Mouse (Mus musculus) inflammation-experienced regulatory T-cells, adult 16 weeks (primary cell): Measurements from ENCODE around the gene Yju2. TPM values are rescaled to one million over a fixed set of nuclear protein-coding genes. Genes with fewer than 3 reads are reported as not detected.

ENCODE experiments used
- polyA plus RNA-seq: library from polyadenylated mRNA; unstranded; fragments of 100-300 nt; shearing (Covaris generic); gene quantifications from one replicate; pipeline ENCODE4 v1.2.1, GENCODE M21; 2017

The Yju2 gene
- polyA plus RNA-seq: 38.5 TPM

DNA sequence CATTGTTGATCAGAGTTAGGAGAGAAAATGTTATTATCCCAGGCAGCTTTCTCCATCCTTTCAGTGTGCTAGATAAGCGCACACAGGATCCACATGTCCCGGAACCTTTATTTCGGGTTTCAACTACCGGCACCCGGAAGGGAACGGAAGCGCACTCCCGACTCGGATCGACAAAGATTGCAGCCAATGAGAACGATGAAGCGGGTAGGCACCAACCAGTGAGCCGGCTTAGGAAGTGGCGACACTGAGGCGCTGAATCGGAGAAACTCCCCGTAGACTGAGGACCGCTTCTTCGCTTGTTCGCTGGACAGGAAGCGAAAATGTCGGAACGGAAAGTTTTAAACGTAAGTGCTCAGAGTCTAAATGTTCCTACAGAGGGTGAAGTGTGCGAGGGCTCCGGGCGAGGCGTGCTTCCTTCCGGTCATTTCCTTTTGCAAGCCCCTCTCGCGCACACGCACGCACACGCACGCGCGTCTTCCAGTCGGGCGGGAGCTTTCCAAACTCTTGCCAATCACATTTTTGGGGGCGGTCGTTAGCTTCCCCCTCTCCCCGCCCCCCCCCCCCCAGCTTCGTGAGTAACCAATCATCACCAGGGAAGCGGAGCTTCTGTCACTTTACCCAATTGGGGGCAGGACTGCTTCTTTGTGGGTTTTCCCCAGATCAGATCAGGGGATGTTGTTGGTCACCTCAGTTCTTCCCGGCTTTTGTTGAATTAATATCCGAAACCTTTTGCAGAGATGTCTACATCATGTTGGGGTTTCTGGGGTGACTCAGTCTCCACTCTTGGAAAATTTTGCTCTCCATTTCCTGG, at the start of gene Yju2:
Gene Yju2 (plus strand): TSS at position 182 of the 811 bp plus-strand sequence.

DNA sequence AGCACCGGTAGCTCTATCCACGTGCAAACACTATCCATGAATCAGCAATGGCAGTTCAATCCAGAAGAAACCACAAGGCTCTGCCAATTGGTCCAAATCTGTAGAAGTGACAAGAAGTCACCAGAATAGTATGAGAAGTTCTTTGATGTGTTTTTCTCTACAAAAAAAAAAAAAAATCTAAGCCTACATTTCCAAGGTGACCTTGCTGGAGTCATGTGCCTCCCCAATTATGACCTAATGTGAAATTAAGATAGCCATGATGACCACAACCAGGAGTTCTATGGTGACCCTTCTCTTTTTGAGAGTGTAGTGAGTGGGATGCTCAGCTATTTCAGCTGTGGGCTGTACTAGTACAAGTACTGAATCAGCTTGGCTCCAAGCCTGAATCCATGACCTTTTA, 9.5 kb upstream of the Yju2 start, which contains the start of gene Zfp119b:
Gene Zfp119b (minus strand): TSS at position 101 of the 400 bp plus-strand sequence.

DNA sequence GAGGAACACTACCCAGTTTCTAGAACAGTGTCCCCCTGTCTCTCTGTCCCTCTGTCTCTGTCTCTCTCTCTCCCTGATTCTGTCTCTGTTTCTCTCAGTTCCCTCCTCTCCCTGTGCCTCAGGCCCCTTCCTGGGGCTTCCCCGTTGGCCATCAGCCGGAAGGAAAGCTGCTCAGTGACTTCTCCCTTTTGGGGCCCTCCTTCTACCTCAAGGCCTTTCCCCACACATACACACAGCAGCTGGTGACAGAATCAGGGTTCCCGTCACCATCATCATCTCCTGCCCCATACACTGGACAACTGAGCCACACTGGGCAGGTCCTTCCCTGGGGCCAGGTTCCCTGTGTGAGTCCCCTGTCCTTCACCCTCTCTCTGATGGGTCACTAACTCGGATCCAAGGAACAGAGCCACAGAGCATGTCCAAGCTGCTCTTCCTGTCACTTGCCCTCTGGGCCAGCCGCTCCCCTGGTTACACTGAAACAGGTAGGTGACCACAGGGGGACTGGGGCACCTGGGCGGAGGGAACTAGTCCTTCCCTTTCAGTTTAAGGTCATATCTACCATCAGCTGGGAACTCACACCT, 6.4 kb upstream of the Yju2 start, which contains the start of gene Ebi3:
Gene Ebi3 (plus strand): TSS at position 194 of the 581 bp plus-strand sequence.

DNA sequence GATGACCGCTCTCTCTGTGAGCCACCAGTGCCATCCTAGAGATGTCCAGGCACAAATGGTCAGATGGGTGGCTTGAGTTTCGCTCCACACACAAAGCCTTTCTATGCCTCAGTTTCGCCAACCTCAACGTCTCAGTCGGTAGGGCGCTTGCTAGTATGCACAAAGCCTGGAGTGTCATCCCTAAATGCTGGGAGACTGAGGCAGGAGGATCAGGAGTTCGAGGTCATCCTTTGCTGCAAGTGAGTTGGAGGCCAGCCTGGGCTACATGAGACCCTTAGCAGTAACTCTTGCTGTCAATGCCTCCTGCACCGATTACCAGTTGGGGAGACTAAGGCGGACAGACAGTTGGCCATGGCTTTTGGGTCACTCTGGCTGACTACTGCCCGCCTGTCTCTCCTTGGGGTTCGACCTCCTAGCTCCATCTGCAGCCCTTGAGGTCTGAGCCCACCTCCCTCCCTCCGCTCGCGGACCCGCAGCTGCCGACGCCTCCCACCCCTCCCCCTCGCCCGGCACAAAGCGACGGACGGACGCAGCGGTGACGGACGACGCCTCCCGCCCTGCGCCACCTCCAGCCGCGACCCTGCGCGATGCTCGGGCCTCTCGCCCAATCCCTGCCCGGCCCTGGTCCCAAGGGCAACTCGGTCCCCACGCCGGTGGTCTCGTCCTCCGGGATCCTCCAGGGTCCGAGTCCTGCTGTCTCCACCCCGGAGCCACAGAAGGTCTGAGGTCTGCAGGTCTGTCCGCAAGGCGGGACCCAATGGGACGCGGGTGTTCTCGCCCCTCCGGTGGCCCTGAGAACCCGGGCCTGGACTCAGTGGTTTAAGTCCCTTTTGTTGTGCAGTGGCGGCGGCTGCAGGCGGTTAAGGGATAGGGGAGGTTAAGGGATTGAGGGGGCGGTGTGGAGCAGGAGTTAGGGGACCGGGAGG, 11.3 kb downstream of the Yju2 start, which contains the start of gene Shd:
Gene Shd (plus strand): TSS at position 502 of the 926 bp plus-strand sequence.

DNA sequence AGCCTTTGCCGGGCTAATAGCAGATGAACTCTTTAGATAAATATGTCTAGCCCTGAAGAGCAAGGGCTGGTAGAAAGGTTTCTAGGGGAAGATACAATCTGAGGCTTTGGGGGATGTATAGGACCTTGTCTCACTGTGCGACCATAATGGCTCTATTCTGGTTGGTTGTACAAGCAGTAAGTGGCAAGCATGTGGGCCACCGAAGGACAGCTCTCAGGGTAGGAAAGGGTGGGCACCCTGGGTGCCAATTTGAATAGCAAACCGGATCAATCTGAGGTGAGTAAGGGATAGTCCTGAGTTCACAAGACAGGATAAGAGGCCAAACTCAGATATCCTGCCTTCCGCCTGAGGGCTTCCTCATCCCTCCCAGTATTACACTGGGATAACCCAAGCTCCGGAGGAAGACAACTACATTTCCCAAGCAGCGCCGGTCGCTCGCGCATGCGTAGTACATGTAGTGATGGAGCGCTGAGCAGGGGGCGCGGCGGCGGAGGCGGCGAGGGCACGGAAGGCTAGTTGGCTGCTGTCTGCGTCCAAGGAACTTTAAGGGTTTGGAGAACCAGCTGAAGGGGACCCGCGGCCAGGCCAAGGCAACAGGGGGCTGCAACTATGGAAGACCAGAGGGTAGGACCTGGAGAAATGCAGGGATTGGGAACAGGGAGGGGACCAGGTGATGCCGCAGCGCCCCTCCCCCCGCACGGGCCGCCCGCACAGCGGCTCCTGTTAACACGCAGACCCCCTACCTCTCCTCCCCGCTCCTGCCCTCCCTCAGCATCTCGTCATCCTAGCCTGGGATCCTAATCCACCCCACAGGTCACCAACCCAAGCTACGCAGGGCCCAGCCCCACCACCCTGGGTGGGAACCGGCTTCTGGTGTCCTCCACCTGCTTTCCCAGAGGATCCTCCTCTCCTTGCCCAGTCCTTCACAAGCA, 27.4 kb downstream of the Yju2 start, which contains the start of gene Fsd1:
Gene Fsd1 (plus strand): TSS at position 480 of the 932 bp plus-strand sequence.

DNA sequence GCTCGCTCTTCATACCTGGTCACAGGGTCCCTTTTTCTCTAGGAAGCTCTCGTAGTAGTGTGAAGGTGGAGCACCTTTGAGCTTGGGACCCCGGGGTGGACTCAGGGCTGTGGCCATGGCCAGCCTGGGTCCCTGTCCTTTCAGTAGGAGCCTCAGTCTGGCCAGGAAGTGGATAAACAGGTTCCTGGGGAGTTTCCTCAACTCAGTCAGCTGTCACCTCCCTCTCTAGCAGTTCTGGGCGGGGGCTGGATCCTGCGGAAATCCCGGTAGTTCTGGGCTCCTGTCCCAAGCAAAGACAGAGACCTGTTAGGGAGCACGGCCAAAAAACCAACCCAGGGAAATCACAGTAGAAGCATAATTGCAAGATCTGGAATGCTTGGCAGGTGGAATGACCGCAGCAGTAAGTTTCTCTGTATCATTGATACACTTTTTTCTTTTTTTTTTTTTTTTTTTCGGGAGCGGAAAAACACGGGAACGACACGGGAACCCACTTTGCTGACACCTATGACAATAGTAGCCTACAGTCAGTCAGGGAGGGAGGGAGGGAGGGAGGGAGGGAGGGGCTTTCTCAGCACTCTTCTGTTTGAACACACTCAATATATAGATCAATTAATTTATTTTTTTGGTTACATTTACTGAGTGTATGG, 46.6 kb downstream of the Yju2 start, which contains the start of the genes Stap2 and Mpnd:
Gene Stap2 (minus strand): TSS at position 170 of the 647 bp plus-strand sequence.
Gene Mpnd (plus strand): TSS at position 297 of the 647 bp plus-strand sequence.

Other genes starting within 250 kb of the Yju2 start
- 22.4 TPM for gene Pot1b, start 246.5 kb upstream of the Yju2 start, polyA plus RNA-seq
- 3.8 TPM for gene Adgre4, start 209.1 kb upstream of the Yju2 start, polyA plus RNA-seq
- 32.1 TPM for gene Zfp119a, start 80.2 kb upstream of the Yju2 start, polyA plus RNA-seq
- 35.2 TPM for gene Zfp959, start 67.0 kb upstream of the Yju2 start, polyA plus RNA-seq
- gene Zfp119b, start 9.6 kb upstream of the Yju2 start, polyA plus RNA-seq: 15.8 TPM
- 71.8 TPM for gene Ebi3, start 6.5 kb upstream of the Yju2 start, polyA plus RNA-seq
- not detected for gene Shd, start 11.4 kb downstream of the Yju2 start, polyA plus RNA-seq
- not detected for gene Fsd1, start 27.4 kb downstream of the Yju2 start, polyA plus RNA-seq
- gene Stap2, start 46.5 kb downstream of the Yju2 start, polyA plus RNA-seq: 0.45 TPM
- gene Mpnd, start 46.6 kb downstream of the Yju2 start, polyA plus RNA-seq: 50.2 TPM
- gene Sh3gl1, start 77.5 kb downstream of the Yju2 start, polyA plus RNA-seq: 199 TPM
- 0.71 TPM for gene Chaf1a, start 81.3 kb downstream of the Yju2 start, polyA plus RNA-seq
- 88.2 TPM for gene Ubxn6, start 115.9 kb downstream of the Yju2 start, polyA plus RNA-seq
- gene Hdgfl2, start 120.5 kb downstream of the Yju2 start, polyA plus RNA-seq: 160 TPM
- not detected for gene Plin4, start 150.7 kb downstream of the Yju2 start, polyA plus RNA-seq
- not detected for gene Plin5, start 158.5 kb downstream of the Yju2 start, polyA plus RNA-seq
- gene Lrg1, start 162.9 kb downstream of the Yju2 start, polyA plus RNA-seq: not detected
- gene Sema6b, start 181.2 kb downstream of the Yju2 start, polyA plus RNA-seq: not detected
- gene Tnfaip8l1, start 203.4 kb downstream of the Yju2 start, polyA plus RNA-seq: 35.0 TPM
- 61.5 TPM for gene Mydgf, start 224.8 kb downstream of the Yju2 start, polyA plus RNA-seq